Mouse (Mus musculus) thymus, postnatal 10 days (tissue): ENCODE results near the gene Cntln.

Experiments
- DNase-seq, 2 experiments: peaks; one replicate each; pipeline ENCODE4 v3.0.0; 2021; ENCODE audit warnings: low spot score in 2 of 2

Cntln gene

GRCm38 (mm10) chr4:85054616-85055015 is 170.5 kb downstream of the Cntln start:
- no peak for DNase-seq

- DNase-seq: no peak
Observed at GRCm38 (mm10) chr4:85059598-85059997, 175.5 kb downstream of the Cntln start.

- no peak for DNase-seq
Observed at GRCm38 (mm10) chr4:85061676-85062075, 177.6 kb downstream of the Cntln start.

GRCm38 (mm10) chr4:85096033-85096432 is 211.9 kb downstream of the Cntln start:
- no peak for DNase-seq

- DNase-seq: peak; percentile 12 to 59
Observed at GRCm38 (mm10) chr4:85096682-85097081, 212.6 kb downstream of the Cntln start.

GRCm38 (mm10) chr4:85102168-85102567 is 218.1 kb downstream of the Cntln start:
- DNase-seq: no peak

GRCm38 (mm10) chr4:85106416-85106815 is 222.3 kb downstream of the Cntln start:
- DNase-seq: no peak

GRCm38 (mm10) chr4:85106961-85107360 is 222.9 kb downstream of the Cntln start:
- DNase-seq: no peak

- no peak for DNase-seq
Observed at GRCm38 (mm10) chr4:85120271-85120670, 236.2 kb downstream of the Cntln start.

GRCm38 (mm10) chr4:85149726-85150125 is 265.6 kb downstream of the Cntln start:
- DNase-seq: no peak

GRCm38 (mm10) chr4:85151881-85152280 is 267.8 kb downstream of the Cntln start:
- no peak for DNase-seq

GRCm38 (mm10) chr4:85154361-85154760 is 270.3 kb downstream of the Cntln start:
- no peak for DNase-seq

- DNase-seq: no peak
Observed at GRCm38 (mm10) chr4:85161156-85161555, 277.0 kb downstream of the Cntln start.

GRCm38 (mm10) chr4:85162468-85163312 is 278.6 kb downstream of the Cntln start:
- no peak for DNase-seq

GRCm38 (mm10) chr4:85163313-85163615 is 279.2 kb downstream of the Cntln start:
- DNase-seq: no peak

- DNase-seq: no peak
Observed at GRCm38 (mm10) chr4:85168001-85168400, 283.9 kb downstream of the Cntln start.

- no peak for DNase-seq
Observed at GRCm38 (mm10) chr4:85175466-85175865, 291.4 kb downstream of the Cntln start.

GRCm38 (mm10) chr4:85178394-85179051 is 294.4 kb downstream of the Cntln start:
- DNase-seq: no peak
